Mouse (Mus musculus) mouse embryonic stem cell (cell line): ENCODE measurements around the gene Entpd7.

Source experiments
- in situ Hi-C, 2 experiments: fragments of 300-500 bp; cut with MboI; formaldehyde crosslinking; loops; 1 replicate in 1 of 2; 3 replicates in 1 of 2; pipeline ENCODE4 v1.14.3; 2019 to 2020; ENCODE audit warnings: low sequenced_read_pairs in 2 of 2, low pct_unique_long_range_greater_than_20kb in 1 of 2, mixed read lengths in 1 of 2; ENCODE audit not compliant: unreplicated experiment in 1 of 2

Entpd7 gene

DNA sequence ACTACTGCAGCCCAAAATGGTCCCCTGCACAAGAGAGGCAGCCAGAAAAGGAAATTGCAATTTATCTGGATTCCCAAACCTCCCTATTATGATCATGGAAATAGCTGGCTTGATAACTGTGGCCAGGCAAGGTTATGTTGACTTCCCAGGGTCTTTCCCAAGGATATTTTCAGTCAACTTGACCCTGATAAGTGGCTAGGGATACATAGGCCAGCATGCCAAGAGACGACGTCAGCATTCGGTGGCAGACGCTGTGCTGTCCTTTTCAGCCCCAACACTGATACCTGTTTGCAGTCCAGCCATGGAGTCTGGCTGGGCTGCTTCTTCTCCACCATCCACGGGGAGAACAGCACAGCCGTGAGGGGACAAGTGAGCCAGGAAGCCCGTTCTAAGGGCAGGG, 18.4 kb upstream of the Entpd7 start:
- in situ Hi-C loops = no loop called here

- in situ Hi-C loops = no loop called here
Measured at GRCm38 (mm10) chr19:43673513-43674315, 15.8 kb upstream of the Entpd7 start.

- in situ Hi-C loops = no loop called here
Measured at GRCm38 (mm10) chr19:43674316-43674689, 15.2 kb upstream of the Entpd7 start.

DNA sequence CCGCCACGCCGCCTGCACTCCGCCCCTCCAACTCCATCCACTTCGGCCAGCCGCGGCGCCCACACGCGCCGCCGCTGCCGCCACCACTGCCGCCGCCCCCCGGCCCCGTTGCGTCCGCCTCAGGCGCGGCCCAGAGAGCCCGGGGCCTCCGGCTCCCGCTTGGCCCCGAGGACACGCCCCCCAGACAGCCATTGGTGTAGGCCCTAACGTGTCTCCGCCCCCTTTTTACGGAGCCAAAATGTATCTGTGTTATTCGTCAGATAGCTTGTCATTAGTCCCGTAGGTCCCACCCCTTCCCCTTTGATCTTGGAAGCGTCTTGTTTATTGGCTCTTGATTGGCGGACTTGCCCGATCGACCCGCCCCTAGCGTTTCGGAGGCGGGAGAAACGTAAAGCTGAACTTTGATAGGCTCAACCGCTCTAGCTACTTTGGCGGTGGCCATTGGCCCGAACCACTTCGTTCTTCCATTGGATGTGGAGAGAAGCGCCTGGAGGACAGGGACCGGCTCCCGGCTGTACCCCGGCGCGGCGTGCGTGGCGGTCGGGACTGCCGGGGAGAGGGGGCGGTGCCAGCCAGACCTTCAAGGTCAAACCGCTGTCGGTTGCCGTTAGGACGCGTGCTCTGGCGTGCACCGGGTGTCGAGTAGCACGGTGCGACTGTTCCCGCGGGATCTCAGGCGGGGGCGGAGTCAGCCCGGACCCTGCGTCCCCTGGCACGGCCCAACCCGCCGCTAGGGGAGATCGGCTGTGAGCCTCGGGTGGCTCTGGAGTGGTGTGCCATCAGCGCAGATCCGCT, 14.5 kb upstream of the Entpd7 start, which contains the start of gene Slc25a28:
Slc25a28 (minus strand) TSS at position 152 of the 795 bp plus-strand sequence.
- in situ Hi-C loops = no loop called here

GRCm38 (mm10) chr19:43675525-43676400, 13.7 kb upstream of the Entpd7 start:
- in situ Hi-C loops = no loop called here

- in situ Hi-C loops = no loop called here
Measured at GRCm38 (mm10) chr19:43678467-43679003, 10.9 kb upstream of the Entpd7 start.

GRCm38 (mm10) chr19:43679474-43679981, 9.9 kb upstream of the Entpd7 start:
- in situ Hi-C loops = no loop called here

DNA sequence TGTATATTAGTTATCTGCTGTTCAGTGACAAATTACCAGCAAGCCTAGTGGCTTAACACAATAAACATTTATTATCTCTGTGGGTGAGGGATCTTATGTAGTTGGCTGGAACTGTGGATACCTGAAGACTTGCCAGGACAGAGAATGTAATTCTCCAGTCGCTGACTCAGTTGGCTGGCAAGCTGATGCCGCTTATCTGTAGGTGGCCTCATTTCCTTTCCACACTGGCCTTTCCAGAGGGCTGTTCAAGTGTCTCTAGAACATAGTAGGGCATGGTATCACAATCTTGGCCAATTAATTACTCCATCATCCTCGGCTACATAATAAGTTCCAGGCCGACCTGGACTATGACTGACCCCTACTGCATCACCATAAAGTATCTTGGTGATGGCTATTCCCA, 7.9 kb upstream of the Entpd7 start:
- in situ Hi-C loops = no loop called here

DNA sequence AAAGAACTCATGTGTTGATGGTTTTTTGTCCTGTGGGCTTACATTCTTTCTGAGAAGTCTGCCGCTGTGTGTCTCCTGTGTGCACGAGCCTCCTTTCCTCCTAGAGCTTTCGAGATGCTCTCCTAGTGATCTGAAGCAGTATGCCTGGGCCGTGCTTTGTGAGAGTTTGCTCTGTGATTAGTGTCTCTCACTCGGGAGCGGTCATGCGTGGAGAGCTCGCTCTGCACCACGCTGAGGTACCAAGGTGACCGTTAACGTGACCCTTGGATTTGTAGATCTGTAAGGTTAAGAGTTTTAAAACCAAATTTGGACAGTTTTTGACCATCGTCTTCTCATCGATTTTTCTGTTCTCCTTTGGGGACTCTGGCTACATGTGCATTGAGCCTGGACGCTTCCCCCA, 3.3 kb downstream of the Entpd7 start:
- in situ Hi-C loops = no loop called here

DNA sequence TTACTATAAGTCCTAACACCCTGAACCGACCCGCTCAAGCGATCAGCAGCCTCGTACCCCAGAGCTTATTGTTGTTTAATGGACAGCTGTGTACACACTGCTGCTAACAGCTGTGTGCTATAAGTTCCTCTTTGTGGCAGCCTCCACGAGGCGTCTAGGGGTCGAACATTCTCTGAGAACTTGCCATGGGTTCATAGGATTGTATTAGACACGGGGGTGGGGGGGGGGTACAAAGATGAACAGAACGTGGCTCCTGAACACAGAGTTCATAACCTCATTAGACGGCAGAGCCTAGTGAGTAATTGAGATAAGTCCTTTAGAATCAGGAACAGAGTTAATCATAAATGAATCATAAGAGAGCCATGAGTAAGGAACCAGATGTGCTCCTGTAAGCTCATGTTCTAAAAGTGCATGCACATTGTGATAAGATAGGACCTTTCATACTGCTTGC, 6.1 kb downstream of the Entpd7 start:
- in situ Hi-C loops = no loop called here

DNA sequence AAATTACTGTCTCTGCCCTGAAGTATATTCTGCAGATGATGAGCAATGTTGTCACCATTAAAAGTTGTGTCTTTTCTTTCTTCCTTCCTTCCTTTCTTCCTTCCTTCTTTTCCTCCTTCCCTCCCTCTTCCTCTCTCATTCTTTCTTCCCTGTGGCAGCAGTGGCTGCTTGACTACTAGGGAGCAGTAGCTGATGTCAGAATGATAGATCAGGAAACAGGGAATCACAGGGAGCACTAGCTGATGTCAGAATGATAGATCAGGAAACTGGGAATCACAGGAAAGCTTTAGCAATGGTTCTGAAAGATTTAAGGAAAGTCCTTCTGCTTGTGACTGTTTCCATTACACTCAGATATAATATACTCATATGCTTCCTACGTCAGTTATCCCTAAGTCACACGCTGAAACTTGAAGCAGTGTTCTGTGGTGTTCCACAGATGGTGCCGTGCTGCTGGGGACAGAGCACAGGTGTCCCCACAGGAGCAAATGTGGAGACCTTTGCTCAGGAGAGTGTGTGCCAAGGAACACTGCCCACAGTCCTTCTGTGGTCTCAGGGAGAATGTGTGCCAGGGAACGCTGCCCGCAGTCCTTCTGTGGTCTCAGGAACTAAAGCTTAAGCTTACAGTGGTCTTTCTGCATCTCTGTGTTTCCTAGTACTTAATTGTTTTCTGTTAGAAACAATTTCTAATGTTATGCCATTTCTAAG, 8.3 kb downstream of the Entpd7 start:
- in situ Hi-C loops = no loop called here

DNA sequence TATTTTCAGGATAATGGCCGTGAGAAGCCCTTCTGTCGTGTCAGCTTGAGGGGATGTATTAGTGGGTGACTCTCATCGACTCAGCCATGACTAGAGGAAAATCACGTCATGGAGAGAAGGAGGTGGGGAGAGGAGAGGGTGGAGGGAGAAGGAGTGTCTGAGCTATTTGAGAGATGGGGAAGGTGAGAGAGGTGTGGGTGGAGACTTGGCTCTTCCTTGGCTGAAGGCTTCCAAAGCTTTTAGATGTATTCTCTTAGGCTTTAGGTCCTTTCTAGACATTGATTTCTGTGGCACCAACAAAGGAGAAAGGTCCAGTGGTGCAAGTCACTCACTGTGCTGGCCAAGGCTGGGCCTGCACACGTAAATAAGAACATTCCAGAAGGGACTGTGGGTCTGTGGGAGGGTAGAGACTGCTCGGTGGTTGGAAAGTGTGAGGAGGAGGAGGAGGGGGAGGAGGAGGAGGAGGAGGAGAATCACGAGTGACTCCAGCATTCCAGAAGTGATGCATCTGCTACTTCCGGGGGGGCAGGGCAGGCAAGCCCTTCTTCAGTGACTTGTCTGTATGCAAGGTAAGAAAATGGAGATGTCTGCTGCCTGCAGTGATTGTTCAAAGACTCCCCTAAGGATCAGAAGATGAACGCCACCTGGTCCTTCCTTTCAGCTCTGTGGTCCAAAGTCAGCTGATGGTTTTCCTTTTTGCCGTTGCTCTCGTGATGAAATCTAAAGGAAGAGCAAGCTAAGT, 9.7 kb downstream of the Entpd7 start:
- in situ Hi-C loops = no loop called here

DNA sequence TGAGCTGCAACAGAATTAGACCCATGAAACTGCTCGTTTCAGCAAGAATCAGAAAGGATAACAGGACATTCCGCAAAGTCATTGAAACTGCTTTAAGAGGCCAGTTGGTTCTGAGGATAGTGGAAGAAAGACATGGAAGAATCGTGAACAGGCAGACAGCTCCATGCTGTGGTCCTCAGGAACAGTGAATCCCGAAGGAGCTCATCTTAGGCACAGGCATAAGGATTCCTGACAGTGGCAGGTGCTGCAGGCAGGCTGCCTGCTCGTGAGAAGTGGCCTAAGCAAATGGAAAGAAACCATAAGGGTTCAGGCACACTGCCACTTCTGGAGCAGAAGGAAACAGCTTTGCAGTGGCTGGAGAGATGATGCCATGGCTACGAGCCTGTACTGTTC, 10.3 kb downstream of the Entpd7 start:
- in situ Hi-C loops = no loop called here

- in situ Hi-C loops = no loop called here
Measured at GRCm38 (mm10) chr19:43704211-43704610, 14.7 kb downstream of the Entpd7 start.

DNA sequence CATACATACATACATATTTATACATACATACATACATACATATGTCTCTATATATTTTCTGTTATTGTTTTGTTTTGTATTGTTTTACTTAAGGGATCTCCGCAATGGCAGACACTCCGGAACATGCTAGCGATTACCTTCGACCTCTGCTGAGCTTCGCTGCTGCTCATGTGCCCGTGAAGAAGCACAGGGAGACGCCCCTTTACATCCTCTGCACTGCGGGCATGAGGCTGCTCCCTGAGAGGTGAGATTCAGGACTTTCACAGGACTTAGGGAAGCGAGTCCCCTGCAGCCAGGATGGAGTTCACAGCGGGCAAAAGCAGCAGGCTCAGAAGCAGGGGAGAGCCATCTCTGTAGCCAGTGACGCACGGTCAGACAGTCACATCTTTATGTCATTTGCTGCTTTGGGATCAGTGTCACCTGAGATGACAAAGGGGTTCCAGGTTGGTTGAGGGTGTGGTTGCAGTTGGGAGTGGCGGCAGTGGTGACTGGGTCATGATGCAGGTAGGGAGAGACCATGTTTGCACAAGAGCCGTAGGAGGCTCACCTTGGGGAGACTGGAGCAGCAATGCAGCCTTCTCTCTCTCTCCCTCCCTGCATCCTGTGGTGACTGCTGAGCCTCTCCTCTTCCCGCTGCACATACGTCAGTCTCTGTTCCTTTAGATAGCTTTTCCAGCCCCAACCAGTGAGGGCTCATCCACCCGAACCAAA, 15.5 kb downstream of the Entpd7 start:
- in situ Hi-C loops = no loop called here

DNA sequence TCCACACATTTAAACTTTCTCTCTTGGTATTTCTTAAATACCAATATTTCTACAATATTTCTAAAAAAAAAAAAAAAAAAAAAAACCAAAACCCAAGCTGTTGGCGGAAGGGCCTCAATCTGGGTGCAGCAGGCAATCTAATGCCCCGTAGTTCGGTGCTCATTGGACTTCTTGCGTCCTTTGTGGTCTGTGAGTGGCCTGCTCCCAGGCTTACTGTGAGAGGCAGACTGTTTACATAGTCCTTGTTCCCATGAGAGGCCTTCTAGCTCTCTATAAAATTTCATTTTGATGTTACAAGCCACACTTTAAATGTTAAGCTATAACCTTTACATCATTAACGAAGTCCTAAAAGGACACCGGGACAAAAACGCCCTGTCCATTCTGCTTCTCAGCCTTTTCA, 18.7 kb downstream of the Entpd7 start:
- in situ Hi-C loops = no loop called here

DNA sequence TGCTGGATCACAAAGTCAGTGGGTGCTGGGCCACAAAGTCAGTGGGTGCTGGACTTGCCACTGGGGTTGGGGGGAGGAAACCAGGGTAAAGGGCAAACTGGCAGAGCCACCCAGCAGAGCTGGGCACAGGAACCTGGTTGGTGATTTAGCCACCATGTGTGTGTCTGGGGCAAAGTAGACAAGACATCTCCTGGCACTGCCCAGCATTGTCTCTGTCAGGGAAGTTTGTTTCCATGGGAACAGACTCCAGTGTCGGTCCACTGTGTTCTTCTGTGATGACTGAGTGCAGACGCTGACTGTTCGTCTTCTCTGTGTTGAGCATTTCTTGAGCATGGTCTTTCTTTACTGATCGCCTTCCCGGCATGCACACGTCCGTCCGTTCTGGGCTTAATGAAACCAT, 19.8 kb downstream of the Entpd7 start:
- in situ Hi-C loops = no loop called here
